Mouse (Mus musculus): ENCODE data around the gene Lrrc30.

The Lrrc30 gene

GRCm38 (mm10) chr17:67632676-67633339 is at the start of gene Lrrc30:
Lrrc30 (minus strand) TSS chr17:67632723.
- DNase-seq (ENCODE audit: low spot score) = no peak

GRCm38 (mm10) chr17:67681084-67681483 is 48.6 kb upstream of the Lrrc30 start:
- no peak for DNase-seq (ENCODE audit: low spot score)

- DNase-seq (ENCODE audit: low spot score) = no peak
These were observed 46.1 kb upstream of the Lrrc30 start for GRCm38 (mm10) chr17:67678576-67678975.

- peak; percentile 9 for DNase-seq (ENCODE audit: low spot score)
These were observed 35.5 kb upstream of the Lrrc30 start for GRCm38 (mm10) chr17:67667981-67668380.

GRCm38 (mm10) chr17:67666981-67667380 is 34.5 kb upstream of the Lrrc30 start:
- DNase-seq (ENCODE audit: low spot score) = no peak

GRCm38 (mm10) chr17:67664299-67664698 is 31.8 kb upstream of the Lrrc30 start:
- no peak for DNase-seq (ENCODE audit: low spot score)

GRCm38 (mm10) chr17:67651506-67651905 is 19.0 kb upstream of the Lrrc30 start:
- peak; percentile 34 for DNase-seq (ENCODE audit: low spot score)

GRCm38 (mm10) chr17:67641627-67642026 is 9.1 kb upstream of the Lrrc30 start:
- no peak for DNase-seq (ENCODE audit: low spot score)

GRCm38 (mm10) chr17:67638119-67638810 is 5.7 kb upstream of the Lrrc30 start:
- no peak for DNase-seq (ENCODE audit: low spot score)

GRCm38 (mm10) chr17:67636951-67637350 is 4.4 kb upstream of the Lrrc30 start:
- DNase-seq (ENCODE audit: low spot score) = no peak

GRCm38 (mm10) chr17:67636304-67636703 is 3.8 kb upstream of the Lrrc30 start:
- no peak for DNase-seq (ENCODE audit: low spot score)

GRCm38 (mm10) chr17:67629746-67630145 is 2.8 kb downstream of the Lrrc30 start:
- no peak for DNase-seq (ENCODE audit: low spot score)

- DNase-seq (ENCODE audit: low spot score) = no peak
These were observed 3.3 kb downstream of the Lrrc30 start for GRCm38 (mm10) chr17:67629211-67629657.

- no peak for DNase-seq (ENCODE audit: low spot score)
These were observed 4.0 kb downstream of the Lrrc30 start for GRCm38 (mm10) chr17:67628475-67628874.

GRCm38 (mm10) chr17:67625431-67625830 is 7.1 kb downstream of the Lrrc30 start:
- no peak for DNase-seq (ENCODE audit: low spot score)

- no peak for DNase-seq (ENCODE audit: low spot score)
These were observed 13.5 kb downstream of the Lrrc30 start for GRCm38 (mm10) chr17:67619001-67619400.

- DNase-seq (ENCODE audit: low spot score) = no peak
These were observed 18.1 kb downstream of the Lrrc30 start for GRCm38 (mm10) chr17:67614381-67614780.

- no peak for DNase-seq (ENCODE audit: low spot score)
These were observed 19.9 kb downstream of the Lrrc30 start for GRCm38 (mm10) chr17:67612576-67612975.

- DNase-seq (ENCODE audit: low spot score) = no peak
These were observed 20.4 kb downstream of the Lrrc30 start for GRCm38 (mm10) chr17:67612151-67612550.

- DNase-seq (ENCODE audit: low spot score) = no peak
These were observed 28.1 kb downstream of the Lrrc30 start for GRCm38 (mm10) chr17:67604446-67604845.

- DNase-seq (ENCODE audit: low spot score) = no peak
These were observed 30.0 kb downstream of the Lrrc30 start for GRCm38 (mm10) chr17:67602556-67602955.

GRCm38 (mm10) chr17:67584937-67585579 is 47.5 kb downstream of the Lrrc30 start:
- DNase-seq (ENCODE audit: low spot score) = peak; percentile 28

GRCm38 (mm10) chr17:67584533-67584932 is 48.0 kb downstream of the Lrrc30 start:
- DNase-seq (ENCODE audit: low spot score) = no peak

Data from c-Kit-positive CD71-positive TER-119-positive erythroid progenitor cells, embryonic 14.5 days (primary cell).